Mouse (Mus musculus): ENCODE measurements around the gene Nxnl1.
"Not testable (repeated sequence)": the region's sequence is repeated elsewhere in the genome, so short reads cannot be mapped to it uniquely, and the experiment has no call there.

Nxnl1 gene

GRCm38 (mm10) chr8:71554001-71554400 lies 12.4 kb downstream of the Nxnl1 start:
- no peak for DNase-seq

- no peak for DNase-seq
Measured at GRCm38 (mm10) chr8:71552770-71553169, 13.6 kb downstream of the Nxnl1 start.

GRCm38 (mm10) chr8:71550754-71551153 lies 15.6 kb downstream of the Nxnl1 start:
- DNase-seq = no peak

GRCm38 (mm10) chr8:71547590-71547989 lies 18.8 kb downstream of the Nxnl1 start:
- DNase-seq = no peak

- no peak for DNase-seq
Measured at GRCm38 (mm10) chr8:71545053-71545452, 21.3 kb downstream of the Nxnl1 start.

GRCm38 (mm10) chr8:71543755-71544154 lies 22.6 kb downstream of the Nxnl1 start:
- DNase-seq = no peak

GRCm38 (mm10) chr8:71542632-71543343 lies 23.6 kb downstream of the Nxnl1 start, which contains the start of gene Mvb12a:
TSS of gene Mvb12a (plus strand) at chr8:71542922.
- peak; percentile 99 for DNase-seq

GRCm38 (mm10) chr8:71537028-71537867 lies 29.2 kb downstream of the Nxnl1 start, which contains the start of gene Bst2:
TSS of gene Bst2 (minus strand) at chr8:71537456.
- peak; percentile 96 for DNase-seq

GRCm38 (mm10) chr8:71535663-71536062 lies 30.7 kb downstream of the Nxnl1 start:
- DNase-seq = no peak

- DNase-seq = no peak
Measured at GRCm38 (mm10) chr8:71534263-71534810, 32.1 kb downstream of the Nxnl1 start.

GRCm38 (mm10) chr8:71530735-71531467 lies 35.5 kb downstream of the Nxnl1 start:
- not testable (repeated sequence) for DNase-seq

GRCm38 (mm10) chr8:71528362-71529073 lies 37.9 kb downstream of the Nxnl1 start:
- peak; percentile 61 to 66 for DNase-seq

GRCm38 (mm10) chr8:71527162-71527870 lies 39.1 kb downstream of the Nxnl1 start:
- no peak for DNase-seq

GRCm38 (mm10) chr8:71526272-71526671 lies 40.1 kb downstream of the Nxnl1 start:
- DNase-seq = no peak

GRCm38 (mm10) chr8:71525226-71526050 lies 41.0 kb downstream of the Nxnl1 start, which contains the start of gene Ccdc194:
TSS of gene Ccdc194 (minus strand) at chr8:71525711.
- DNase-seq = no peak

- DNase-seq = peak; percentile 92 to 95
Measured at GRCm38 (mm10) chr8:71521634-71522033, 44.8 kb downstream of the Nxnl1 start.

GRCm38 (mm10) chr8:71519037-71519825 lies 47.2 kb downstream of the Nxnl1 start:
- DNase-seq = peak; percentile 52 to 67

GRCm38 (mm10) chr8:71516786-71517185 lies 49.6 kb downstream of the Nxnl1 start:
- peak; percentile 41 to 64 for DNase-seq

GRCm38 (mm10) chr8:71515043-71515442 lies 51.4 kb downstream of the Nxnl1 start:
- DNase-seq = no peak
